Mouse (Mus musculus) midbrain, embryonic 15.5 days (tissue): ENCODE data around the gene Tecpr1. TPM values are rescaled to one million over a fixed set of nuclear protein-coding genes. Genes with fewer than 3 reads are reported as not detected.
A peak's percentile ranks its signal among the peaks of the same experiment; 100 is the strongest.

ENCODE experiments used
- ATAC-seq: fragments of 200-750 bp; cut with Nextera tagmentation; replicated peaks from 2 replicates; pipeline ENCODE4 v1.8.0; 2017; ENCODE audit warnings: moderate TSS enrichment
- H3K27ac ChIP-seq: fragments of 300-500 bp; sonication (generic); 2 replicates; pipeline ENCODE4 v1.5.1; 2015; ENCODE audit warnings: mild to moderate bottlenecking, inconsistent platforms
- H3K27me3 ChIP-seq: fragments of 300-500 bp; sonication (generic); replicated peaks from 2 replicates; pipeline ENCODE4 v1.6.1; 2015; ENCODE audit warnings: inconsistent platforms
- H3K36me3 ChIP-seq: fragments of 300-500 bp; sonication (generic); replicated peaks from 2 replicates; pipeline ENCODE4 v1.6.1; 2015; ENCODE audit warnings: inconsistent platforms
- H3K4me1 ChIP-seq: fragments of 300-500 bp; sonication (generic); 2 replicates; pipeline ENCODE4 v1.6.1; 2015; ENCODE audit warnings: inconsistent platforms
- H3K4me2 ChIP-seq: fragments of 300-500 bp; sonication (generic); 2 replicates; pipeline ENCODE4 v1.6.1; 2015; ENCODE audit warnings: inconsistent platforms, mild to moderate bottlenecking, moderate library complexity
- H3K4me3 ChIP-seq: fragments of 300-500 bp; sonication (generic); 2 replicates; pipeline ENCODE4 v1.5.1; 2015; ENCODE audit warnings: mild to moderate bottlenecking, inconsistent platforms
- H3K9ac ChIP-seq: fragments of 300-500 bp; sonication (generic); 2 replicates; pipeline ENCODE4 v1.6.1; 2015; ENCODE audit warnings: mild to moderate bottlenecking, inconsistent platforms
- H3K9me3 ChIP-seq: fragments of 300-500 bp; sonication (generic); 2 replicates; pipeline ENCODE4 v1.6.1; 2016; ENCODE audit warnings: inconsistent platforms
- WGBS: fragments of 180-500 bp; shearing (Covaris S2); methylation state at CpG from one replicate; pipeline ENCODE4 v1.1.7; 2015; ENCODE audit warnings: mixed read lengths; 5-methylcytosine and 5-hydroxymethylcytosine counted together
- polyA plus RNA-seq: library from polyadenylated mRNA; unstranded; fragments of >200 nt; fragmentation: Nextera tagmentation; extraction: Ambion mirVana; gene quantifications from 2 replicates; pipeline ENCODE4 v1.2.1, GENCODE M21; 2015

The Tecpr1 gene
- polyA plus RNA-seq, 1 experiment from 2014 or later = 56.0 TPM

GRCm38 (mm10) chr5:144203398-144203959 is 19.9 kb downstream of the Tecpr1 start:
- no peak for ATAC-seq
- Histone ChIP-seq H3K9me3 (no peaks in the 10 kb centered on the region), H3K27ac (no peak overlapping the region), H3K4me2 (no peak overlapping the region), H3K9ac (no peak overlapping the region), H3K4me3 (no peak overlapping the region), H3K4me1 (no peaks in the 10 kb centered on the region), H3K36me3 (peaks cover 26% of the 10 kb centered on the region), H3K27me3 (no peaks in the 10 kb centered on the region)
- WGBS = 92% methylated on average over 10 of the region's 10 CpGs

GRCm38 (mm10) chr5:144202430-144202829 is 21.0 kb downstream of the Tecpr1 start:
- Histone ChIP-seq H3K27me3 (no peaks in the 10 kb centered on the region), H3K27ac (no peak overlapping the region), H3K9ac (no peak overlapping the region), H3K4me1 (no peaks in the 10 kb centered on the region), H3K9me3 (no peaks in the 10 kb centered on the region), H3K4me2 (no peak overlapping the region), H3K4me3 (no peak overlapping the region), H3K36me3 (peaks cover 24% of the 10 kb centered on the region)
- ATAC-seq = no peak
- WGBS = 97% methylated on average over 6 of the region's 6 CpGs

DNA sequence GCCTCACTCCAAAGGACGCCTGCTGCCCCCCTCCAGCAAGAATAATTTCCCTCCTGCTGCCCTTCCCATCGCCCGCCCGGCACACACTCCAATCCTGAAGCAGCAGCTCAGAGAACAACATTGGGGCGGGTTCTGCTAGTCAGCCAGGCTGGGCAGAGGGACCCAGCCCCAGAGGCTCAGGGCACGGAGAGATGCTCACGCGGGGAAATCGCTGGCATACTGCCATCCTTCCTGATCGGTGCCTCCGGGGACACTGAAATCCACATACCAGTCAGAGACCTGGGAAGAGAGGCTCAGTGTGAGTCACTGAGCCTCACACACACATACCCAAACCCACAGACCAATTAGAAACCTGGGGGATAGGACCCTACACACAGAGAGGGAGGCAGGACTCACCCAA is 22.8 kb downstream of the Tecpr1 start:
- Histone ChIP-seq H3K9ac (no peak overlapping the region), H3K27ac (no peak overlapping the region), H3K4me3 (no peak overlapping the region), H3K9me3 (no peaks in the 10 kb centered on the region), H3K27me3 (no peaks in the 10 kb centered on the region), H3K4me1 (no peaks in the 10 kb centered on the region), H3K4me2 (no peak overlapping the region), H3K36me3 (peaks cover 21% of the 10 kb centered on the region)
- 77% methylated on average over 11 of the region's 11 CpGs for WGBS
- ATAC-seq = no peak

DNA sequence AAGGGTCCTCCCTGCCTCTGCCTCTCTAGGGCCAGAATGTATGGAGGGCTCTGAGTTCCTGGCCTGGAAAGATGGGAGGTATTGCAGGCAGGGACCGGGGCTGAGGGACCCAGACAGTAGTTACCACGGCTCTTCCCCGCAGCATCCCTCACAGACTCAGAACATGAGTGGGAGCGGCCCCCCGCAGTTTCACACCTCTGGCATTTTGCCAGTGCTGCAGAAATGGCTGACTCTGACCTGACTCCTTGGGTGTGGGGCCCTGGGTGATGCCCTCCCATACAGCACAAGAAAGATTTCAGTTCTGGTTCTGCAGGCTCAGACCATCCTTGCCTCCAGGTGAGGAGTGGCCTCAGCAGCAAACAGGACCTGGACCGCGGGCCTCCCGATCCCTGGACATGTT is 27.8 kb downstream of the Tecpr1 start:
- Histone ChIP-seq H3K4me2 (no peak overlapping the region), H3K9ac (no peak overlapping the region), H3K4me1 (no peaks in the 10 kb centered on the region), H3K27me3 (no peaks in the 10 kb centered on the region), H3K27ac (no peak overlapping the region), H3K4me3 (no peak overlapping the region), H3K9me3 (no peaks in the 10 kb centered on the region), H3K36me3 (no peaks in the 10 kb centered on the region; the same call in 1 of the 2 replicates)
- ATAC-seq = no peak
- WGBS = 90% methylated on average over 8 of the region's 8 CpGs

- Histone ChIP-seq H3K9me3 (no peaks in the 10 kb centered on the region), H3K27ac (no peak overlapping the region), H3K4me1 (peaks cover 6% of the 10 kb centered on the region), H3K4me3 (no peak overlapping the region), H3K9ac (no peak overlapping the region), H3K36me3 (no peaks in the 10 kb centered on the region), H3K4me2 (no peak overlapping the region), H3K27me3 (no peaks in the 10 kb centered on the region)
- 82% methylated on average over 7 of the region's 7 CpGs for WGBS
- ATAC-seq = no peak
These were observed 29.0 kb downstream of the Tecpr1 start for GRCm38 (mm10) chr5:144194416-144194815.

DNA sequence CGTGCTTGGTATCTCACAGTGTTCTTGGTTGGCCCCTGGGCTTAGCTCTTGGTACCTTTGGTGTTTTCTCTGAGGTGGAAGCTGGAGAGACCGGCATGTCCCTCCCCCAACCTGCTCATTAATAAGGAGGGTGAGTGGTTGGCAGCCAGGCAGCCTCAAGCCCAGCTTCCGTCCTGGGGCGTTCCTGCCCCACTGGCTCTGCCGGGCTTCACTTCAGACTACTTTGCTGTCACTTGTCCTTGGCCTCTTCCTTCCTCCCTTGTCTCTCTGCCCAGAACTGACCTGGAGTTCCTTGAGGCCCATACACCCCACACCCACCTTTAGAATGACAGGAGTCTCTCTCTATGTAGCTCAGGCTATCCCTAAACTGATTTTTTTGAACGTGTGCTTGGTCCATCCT is 30.7 kb downstream of the Tecpr1 start:
- H3K27ac ChIP-seq = no peak overlapping the region
- no peaks in the 10 kb centered on the region for H3K9me3 ChIP-seq
- no peak overlapping the region for H3K4me2 ChIP-seq
- no peak overlapping the region for H3K9ac ChIP-seq
- no peaks in the 10 kb centered on the region for H3K27me3 ChIP-seq
- whole genome bisulfite sequencing = 81% methylated on average over 6 of the region's 6 CpGs
- H3K36me3 ChIP-seq = 0 out of 2 replicates have a peak, but pooled peaks cover 4% of the 10 kb centered on the region
- ATAC-seq = no peak
- peaks cover 6% of the 10 kb centered on the region for H3K4me1 ChIP-seq
- no peak overlapping the region for H3K4me3 ChIP-seq

DNA sequence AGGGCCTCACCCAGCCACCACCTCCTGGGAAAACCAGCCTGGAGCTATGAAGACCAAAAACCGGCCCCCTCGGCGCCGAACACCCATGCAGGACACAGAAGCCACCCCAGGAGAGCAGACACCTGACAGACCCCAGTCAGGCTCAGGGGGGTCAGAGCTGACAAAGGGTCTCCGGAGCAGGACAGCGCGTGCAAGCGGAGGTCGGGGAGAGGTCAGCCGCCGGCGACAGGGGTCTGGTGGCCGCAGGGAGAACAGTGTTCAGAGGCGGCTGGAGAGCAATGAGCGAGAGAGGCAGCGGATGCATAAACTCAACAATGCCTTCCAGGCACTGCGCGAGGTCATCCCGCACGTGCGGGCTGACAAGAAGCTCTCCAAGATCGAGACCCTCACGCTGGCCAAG is 32.4 kb downstream of the Tecpr1 start:
- Histone ChIP-seq H3K4me1 (peaks cover 6% of the 10 kb centered on the region), H3K9ac (no peak overlapping the region), H3K27ac (no peak overlapping the region), H3K4me3 (no peak overlapping the region), H3K36me3 (peaks cover 5% of the 10 kb centered on the region; the same call in 1 of the 2 replicates), H3K9me3 (no peaks in the 10 kb centered on the region), H3K27me3 (no peaks in the 10 kb centered on the region), H3K4me2 (no peak overlapping the region)
- 48% methylated on average over 23 of the region's 23 CpGs for WGBS
- no peak for ATAC-seq

GRCm38 (mm10) chr5:144189950-144190583 is 33.3 kb downstream of the Tecpr1 start, which contains the start of gene Bhlha15:
Gene Bhlha15, plus strand, starts transcription at chr5:144190286.
- H3K9ac ChIP-seq = no peak within 1 kb of the TSS
- peak within 1 kb of the TSS; percentile 40 for H3K4me2 ChIP-seq
- ATAC-seq = peak; percentile 26; the same call in 1 of the 2 replicates

GRCm38 (mm10) chr5:144189327-144189726 is 34.1 kb downstream of the Tecpr1 start:
- ATAC-seq = no peak
- Histone ChIP-seq H3K27me3 (no peaks in the 10 kb centered on the region), H3K9ac (no peak overlapping the region), H3K4me3 (no peak overlapping the region), H3K4me2 (no peak overlapping the region), H3K4me1 (peaks cover 6% of the 10 kb centered on the region), H3K36me3 (peaks cover 15% of the 10 kb centered on the region; the same call in 1 of the 2 replicates), H3K27ac (no peak overlapping the region), H3K9me3 (no peaks in the 10 kb centered on the region)
- WGBS = 77% methylated on average over 7 of the region's 7 CpGs

More at GRCm38 (mm10) chr5:144189950-144190583, 33.3 kb downstream of the Tecpr1 start, which contains the start of gene Bhlha15:
- 5% methylated on average over 23 of the region's 26 CpGs for WGBS
- H3K4me3 ChIP-seq = peak within 1 kb of the TSS; percentile 16; the same call in 1 of the 2 replicates
- peaks cover 6% of the 10 kb centered on the region for H3K4me1 ChIP-seq
- no peak within 1 kb of the TSS for H3K27ac ChIP-seq
- no peaks in the 10 kb centered on the region for H3K27me3 ChIP-seq
- H3K36me3 ChIP-seq = peaks cover 11% of the 10 kb centered on the region; the same call in 1 of the 2 replicates
- no peaks in the 10 kb centered on the region for H3K9me3 ChIP-seq

DNA sequence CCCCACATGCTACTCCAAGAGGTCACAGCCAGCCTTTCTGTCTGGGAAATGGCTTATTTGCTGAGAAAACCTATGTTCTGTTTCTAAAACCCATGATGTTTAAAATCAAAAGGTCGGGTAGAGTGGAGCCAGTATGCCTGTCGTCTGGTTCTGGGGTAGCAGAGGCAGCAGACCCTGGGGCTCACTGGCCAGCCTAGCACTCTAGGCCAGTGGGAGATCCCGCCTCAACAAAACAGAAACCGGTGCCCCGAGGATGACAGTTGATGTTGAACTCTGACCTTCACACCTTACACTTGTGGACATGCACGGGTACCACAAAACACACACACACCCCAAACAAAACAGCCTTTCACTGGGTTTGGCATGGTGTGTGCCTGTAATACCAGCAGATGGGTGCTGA is 35.0 kb downstream of the Tecpr1 start:
- no peak overlapping the region for H3K9ac ChIP-seq
- ATAC-seq = no peak
- no peak overlapping the region for H3K27ac ChIP-seq
- H3K4me2 ChIP-seq = no peak overlapping the region
- peaks cover 15% of the 10 kb centered on the region; the same call in 1 of the 2 replicates for H3K36me3 ChIP-seq
- 85% methylated on average over 6 of the region's 6 CpGs for WGBS
- H3K4me3 ChIP-seq = no peak overlapping the region
- H3K4me1 ChIP-seq = peaks cover 6% of the 10 kb centered on the region
- H3K9me3 ChIP-seq = no peaks in the 10 kb centered on the region
- H3K27me3 ChIP-seq = no peaks in the 10 kb centered on the region

DNA sequence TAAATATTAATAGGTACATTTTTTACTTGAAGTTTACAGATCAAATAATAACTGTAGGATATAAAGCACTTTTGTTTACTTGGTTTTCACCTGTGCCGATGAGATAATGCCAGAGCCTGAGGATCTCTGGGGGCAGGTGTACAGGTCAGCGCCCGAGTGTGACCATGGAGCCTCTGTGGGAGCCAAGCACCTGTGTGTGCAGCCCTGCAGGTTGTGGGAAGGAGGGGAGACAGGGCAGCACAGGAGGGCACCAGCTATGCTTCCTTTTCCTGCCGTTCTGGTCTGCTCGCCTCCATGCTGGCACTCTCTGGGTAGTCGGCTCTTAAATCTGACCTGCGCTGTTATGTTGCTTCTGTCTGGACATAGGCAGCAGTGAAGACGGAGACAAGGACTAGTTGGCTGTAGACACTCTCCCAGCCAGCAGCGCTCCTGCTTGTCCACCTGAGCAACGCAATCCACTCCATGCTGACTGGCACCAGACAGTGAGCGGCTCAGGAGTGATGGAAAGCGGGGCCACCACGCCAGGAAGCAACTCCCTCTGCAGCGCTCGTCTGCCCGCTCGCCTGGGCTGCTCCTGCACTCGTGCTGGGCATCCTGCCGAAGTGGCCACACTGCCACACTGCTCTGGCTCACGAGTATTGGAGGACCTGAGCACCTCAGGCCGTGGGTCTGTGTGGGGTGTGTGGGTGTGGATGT is 38.9 kb downstream of the Tecpr1 start:
- no peaks in the 10 kb centered on the region for H3K4me1 ChIP-seq
- no peaks in the 10 kb centered on the region for H3K27me3 ChIP-seq
- ATAC-seq = no peak
- H3K4me2 ChIP-seq = no peak overlapping the region
- no peak overlapping the region for H3K4me3 ChIP-seq
- no peak overlapping the region for H3K9ac ChIP-seq
- no peaks in the 10 kb centered on the region for H3K9me3 ChIP-seq
- H3K27ac ChIP-seq = no peak overlapping the region
- 92% methylated on average over 21 of the region's 21 CpGs for WGBS
- H3K36me3 ChIP-seq = peaks cover 15% of the 10 kb centered on the region; the same call in 1 of the 2 replicates

DNA sequence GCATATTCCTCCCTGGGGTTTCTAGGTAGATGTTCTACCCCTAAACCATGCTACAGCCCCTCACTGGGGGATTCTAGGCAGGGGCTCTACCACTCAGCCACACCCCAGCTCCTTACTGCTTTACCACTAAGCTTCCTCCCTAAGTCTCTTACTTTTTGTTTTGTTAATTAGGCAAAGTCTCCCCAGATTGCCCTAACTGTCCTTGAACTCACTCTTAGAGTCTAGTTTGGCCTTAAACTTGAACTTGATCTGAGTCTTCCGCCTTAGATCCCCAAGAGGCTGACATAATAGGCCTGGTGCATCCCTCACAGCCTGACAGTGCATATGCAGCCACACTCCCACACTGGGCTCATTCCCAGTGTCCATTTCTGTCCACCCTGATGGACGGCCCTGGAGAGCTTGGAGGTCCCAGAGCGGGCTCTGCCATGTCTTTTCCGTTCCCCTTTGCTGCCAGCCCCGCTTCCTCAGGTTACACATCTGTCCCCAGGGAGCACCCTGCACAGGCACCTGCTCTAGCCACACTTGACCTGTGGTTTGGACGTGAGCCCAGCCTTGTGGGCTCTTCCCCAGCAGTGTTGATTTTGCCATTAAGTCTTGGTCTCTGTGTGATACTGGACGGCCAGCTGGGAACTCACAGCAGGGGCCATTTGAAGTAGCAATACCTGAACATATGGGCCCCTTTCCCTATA is 39.6 kb downstream of the Tecpr1 start:
- Histone ChIP-seq H3K36me3 (peaks cover 15% of the 10 kb centered on the region; the same call in 1 of the 2 replicates), H3K4me2 (no peak overlapping the region), H3K4me3 (no peak overlapping the region), H3K27me3 (no peaks in the 10 kb centered on the region), H3K9ac (no peak overlapping the region), H3K9me3 (no peaks in the 10 kb centered on the region), H3K27ac (no peak overlapping the region), H3K4me1 (no peaks in the 10 kb centered on the region)
- 83% methylated on average over 7 of the region's 7 CpGs for WGBS
- no peak for ATAC-seq
